Mouse (Mus musculus): ENCODE results near the gene Wbp2.

The Wbp2 gene

DNA sequence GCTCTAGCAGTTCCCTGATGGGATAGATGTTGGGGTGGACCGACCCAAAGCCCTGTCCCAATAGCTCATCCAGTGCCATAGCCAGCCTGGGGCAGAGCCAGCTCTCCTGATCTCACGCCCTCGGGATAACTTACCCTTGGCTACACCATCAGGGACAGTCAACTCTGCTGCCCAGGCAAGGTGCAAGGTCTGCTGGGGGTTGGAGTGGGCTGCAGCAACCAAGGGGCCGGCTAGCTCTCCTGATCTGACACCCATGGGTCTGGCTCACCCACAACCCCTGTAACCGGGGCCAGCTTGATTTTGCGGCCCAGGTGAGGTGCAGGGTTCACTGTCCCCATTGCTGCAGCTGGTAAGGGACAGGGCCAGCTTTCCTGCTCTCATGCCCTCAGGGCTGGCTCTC lies 4.8 kb upstream of the Wbp2 start:
- in situ Hi-C loops (cut with MboI; ENCODE audit: low sequenced_read_pairs) = no loop called here

- in situ Hi-C loops (cut with MboI; ENCODE audit: low sequenced_read_pairs) = no loop called here
Measured at GRCm38 (mm10) chr11:116089545-116089944, 2.8 kb upstream of the Wbp2 start.

DNA sequence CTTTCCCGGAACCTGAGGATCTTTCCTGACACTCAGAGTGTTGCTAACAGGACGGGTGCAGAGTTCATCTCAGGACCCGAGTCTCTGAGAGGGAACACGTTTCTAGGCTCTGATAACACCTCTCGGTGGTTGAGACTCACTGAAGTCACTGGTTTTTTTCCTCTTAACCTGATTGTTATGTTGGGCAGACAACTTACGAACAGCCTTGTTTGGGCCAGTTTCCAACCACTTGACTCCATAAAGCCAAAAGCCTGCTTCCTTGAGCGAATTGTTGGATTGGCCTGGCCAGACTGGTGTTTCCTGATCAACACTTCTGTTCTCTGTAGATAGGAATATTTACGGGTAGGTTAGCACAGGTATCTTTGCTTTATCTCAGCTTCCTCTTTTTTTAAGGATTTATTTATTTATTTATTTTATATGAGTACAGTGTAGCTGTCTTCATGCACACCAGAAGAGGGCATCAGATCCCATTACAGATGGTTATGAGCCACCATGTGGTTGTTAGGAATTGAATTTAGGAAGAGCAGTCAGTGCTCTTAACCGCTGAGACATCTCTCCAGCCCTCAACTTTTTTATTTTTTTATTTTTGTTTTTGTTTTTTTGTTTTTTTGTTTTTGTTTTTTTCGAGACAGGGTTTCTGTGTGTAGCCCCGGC lies 2.1 kb upstream of the Wbp2 start:
- in situ Hi-C loops (cut with MboI; ENCODE audit: low sequenced_read_pairs) = no loop called here

GRCm38 (mm10) chr11:116088188-116088587 lies 1.4 kb upstream of the Wbp2 start:
- in situ Hi-C loops (cut with MboI; ENCODE audit: low sequenced_read_pairs) = no loop called here

- in situ Hi-C loops (cut with MboI; ENCODE audit: low sequenced_read_pairs) = no loop called here
Measured at GRCm38 (mm10) chr11:116087194-116088130, 667 bp upstream of the Wbp2 start.

GRCm38 (mm10) chr11:116084166-116084565 lies 2.6 kb downstream of the Wbp2 start:
- in situ Hi-C loops (cut with MboI; ENCODE audit: low sequenced_read_pairs) = no loop called here

DNA sequence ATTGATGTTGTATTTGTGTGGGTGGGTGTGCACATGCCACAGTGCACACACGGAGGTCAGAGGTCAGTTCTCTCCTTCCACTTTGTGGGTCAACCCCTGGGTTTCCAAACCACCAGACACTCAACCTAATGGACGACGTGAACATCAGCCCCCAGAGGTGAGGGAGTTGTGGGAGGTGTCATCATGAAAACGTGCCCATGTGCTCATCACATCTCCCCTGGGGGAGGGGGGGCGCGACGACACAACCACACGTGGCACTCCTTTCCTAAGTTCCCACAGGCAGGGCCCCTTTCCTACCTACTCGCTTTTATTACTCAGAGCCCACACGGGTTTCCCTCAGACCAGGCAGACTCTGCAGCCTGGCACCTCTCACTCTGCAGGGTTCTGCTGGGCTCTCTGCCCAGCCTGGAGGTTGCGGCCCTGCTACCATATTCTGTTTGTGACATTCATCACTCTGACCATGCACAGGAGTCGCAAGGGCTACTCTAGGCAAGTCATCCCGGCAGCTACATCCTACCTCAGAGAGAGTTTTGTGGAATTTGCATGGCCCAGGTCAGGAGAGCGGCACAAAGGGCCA lies 3.6 kb downstream of the Wbp2 start:
- in situ Hi-C loops (cut with MboI; ENCODE audit: low sequenced_read_pairs) = no loop called here

GRCm38 (mm10) chr11:116081081-116081480 lies 5.7 kb downstream of the Wbp2 start:
- in situ Hi-C loops (cut with MboI; ENCODE audit: low sequenced_read_pairs) = no loop called here

DNA sequence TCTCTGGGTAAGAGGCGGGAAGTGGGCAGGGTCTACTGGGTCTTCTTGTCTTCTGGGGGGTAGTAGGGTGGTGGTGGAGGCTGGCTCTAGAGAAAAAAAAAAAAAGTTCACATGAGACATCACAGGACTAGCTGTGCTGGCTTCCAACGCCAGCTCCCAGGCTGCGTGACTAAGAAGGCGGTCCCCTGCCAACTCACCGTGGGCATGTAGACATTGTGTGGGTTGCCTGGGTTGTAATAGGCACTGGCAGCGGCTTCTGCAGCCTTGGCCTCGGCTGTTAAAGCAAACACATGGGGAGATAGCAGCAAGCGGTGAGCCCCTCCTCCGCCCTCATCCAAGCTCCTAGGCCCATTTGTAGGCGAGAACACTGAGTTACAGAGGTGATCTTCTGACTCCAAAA lies 7.3 kb downstream of the Wbp2 start:
- in situ Hi-C loops (cut with MboI; ENCODE audit: low sequenced_read_pairs) = no loop called here

GRCm38 (mm10) chr11:116078676-116079320 lies 8.0 kb downstream of the Wbp2 start:
- in situ Hi-C loops (cut with MboI; ENCODE audit: low sequenced_read_pairs) = no loop called here

DNA sequence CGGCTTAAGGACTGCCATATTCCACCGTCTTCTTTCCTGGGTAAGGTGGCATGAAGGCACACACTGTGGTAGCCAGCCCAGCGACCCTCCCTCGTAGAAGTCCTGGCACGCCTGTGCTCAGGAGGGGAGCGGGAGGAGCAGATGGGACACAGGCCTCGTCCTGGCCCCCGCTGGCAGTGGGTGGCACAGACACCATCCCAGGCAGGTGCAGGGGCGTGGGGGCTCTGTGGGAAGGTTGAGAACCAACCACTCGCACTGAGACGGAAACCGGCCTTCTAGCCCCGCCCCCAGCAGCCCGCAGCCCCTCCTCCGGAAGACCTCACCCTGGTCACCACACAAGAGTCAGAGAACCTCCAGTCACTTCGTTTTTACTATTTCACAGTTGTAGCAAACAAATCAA lies 8.6 kb downstream of the Wbp2 start:
- in situ Hi-C loops (cut with MboI; ENCODE audit: low sequenced_read_pairs) = no loop called here

GRCm38 (mm10) chr11:116077446-116078204 lies 9.2 kb downstream of the Wbp2 start, which contains the start of gene Unc13d:
Unc13d (minus strand) TSS chr11:116077961.
- in situ Hi-C loops (cut with MboI; ENCODE audit: low sequenced_read_pairs) = no loop called here

- in situ Hi-C loops (cut with MboI; ENCODE audit: low sequenced_read_pairs) = no loop called here
Measured at GRCm38 (mm10) chr11:116076836-116077235, 10.0 kb downstream of the Wbp2 start.

DNA sequence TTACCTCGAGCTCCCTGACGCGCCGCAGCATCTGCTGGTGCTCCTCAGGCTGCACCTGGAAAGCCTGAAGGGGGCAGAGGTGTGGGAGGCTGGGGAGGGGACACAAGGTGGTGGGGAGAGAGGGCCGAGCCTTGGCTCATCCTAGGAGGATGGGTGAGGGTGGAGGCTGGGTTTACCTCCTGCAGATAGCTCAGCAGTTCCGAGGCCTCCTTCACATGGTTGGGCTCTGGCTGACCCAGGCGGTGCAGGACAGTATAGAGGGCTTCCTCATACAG lies 10.6 kb downstream of the Wbp2 start:
- in situ Hi-C loops (cut with MboI; ENCODE audit: low sequenced_read_pairs) = no loop called here

DNA sequence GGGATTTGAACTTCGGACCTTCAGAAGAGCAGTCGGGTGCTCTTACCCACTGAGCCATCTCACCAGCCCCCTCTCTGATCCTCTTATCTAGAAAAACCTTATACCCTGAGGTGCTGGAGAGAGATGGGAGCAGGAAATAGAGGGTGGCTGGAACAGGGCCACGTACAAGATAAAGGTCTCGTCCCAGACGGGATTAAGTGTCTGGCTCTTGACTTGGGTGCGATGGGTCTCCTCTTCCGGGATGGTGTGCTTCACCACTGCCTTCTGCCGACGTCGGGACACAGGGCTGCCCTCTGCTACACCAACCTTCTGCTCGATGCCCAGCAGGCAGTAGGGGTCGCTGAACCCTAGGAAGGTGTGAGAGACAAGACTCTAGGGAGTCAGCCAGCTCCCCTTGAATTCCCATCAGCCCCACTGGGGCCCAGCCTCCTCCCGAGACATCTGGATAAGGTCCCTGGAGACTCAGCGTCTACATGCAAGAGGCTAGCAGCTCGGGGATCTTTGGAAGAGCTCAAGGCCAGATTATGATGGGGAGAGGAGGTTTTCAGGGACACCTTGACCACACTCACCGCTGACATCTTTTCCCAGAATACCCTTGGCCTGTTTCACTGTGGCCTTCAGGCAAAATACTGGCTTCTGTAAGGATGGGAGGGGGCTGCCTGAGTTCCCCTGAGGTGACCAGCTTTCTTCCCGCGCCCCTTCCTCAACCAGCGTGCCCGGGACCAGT lies 11.1 kb downstream of the Wbp2 start:
- in situ Hi-C loops (cut with MboI; ENCODE audit: low sequenced_read_pairs) = no loop called here

DNA sequence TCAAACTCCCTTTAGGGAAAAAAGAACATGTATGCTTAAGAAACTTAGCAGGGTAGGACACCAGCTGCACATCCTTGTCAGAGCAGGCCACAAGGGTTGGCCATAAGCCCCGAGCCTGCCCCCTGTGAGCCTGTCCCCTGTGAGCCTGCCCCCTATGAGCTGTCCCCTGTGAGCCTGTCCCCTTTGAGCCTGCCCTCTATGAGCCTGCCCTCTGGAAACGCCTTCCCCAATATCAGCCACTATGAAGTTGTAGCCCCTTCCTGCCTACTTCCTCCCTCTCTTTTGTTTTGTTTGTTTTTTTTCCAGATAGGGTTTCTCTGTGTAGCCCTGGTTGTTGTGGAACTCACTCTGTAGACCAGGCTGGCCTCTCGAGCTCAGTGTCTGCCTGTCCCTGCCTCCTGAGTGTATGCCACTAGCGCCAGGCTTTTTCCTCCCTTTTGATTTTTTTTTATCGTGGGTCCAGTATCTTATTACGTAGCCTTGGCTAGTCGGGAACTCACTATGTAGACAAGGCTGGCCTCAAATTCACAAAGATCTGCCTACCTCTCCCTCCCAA lies 12.3 kb downstream of the Wbp2 start:
- in situ Hi-C loops (cut with MboI; ENCODE audit: low sequenced_read_pairs) = no loop called here

DNA sequence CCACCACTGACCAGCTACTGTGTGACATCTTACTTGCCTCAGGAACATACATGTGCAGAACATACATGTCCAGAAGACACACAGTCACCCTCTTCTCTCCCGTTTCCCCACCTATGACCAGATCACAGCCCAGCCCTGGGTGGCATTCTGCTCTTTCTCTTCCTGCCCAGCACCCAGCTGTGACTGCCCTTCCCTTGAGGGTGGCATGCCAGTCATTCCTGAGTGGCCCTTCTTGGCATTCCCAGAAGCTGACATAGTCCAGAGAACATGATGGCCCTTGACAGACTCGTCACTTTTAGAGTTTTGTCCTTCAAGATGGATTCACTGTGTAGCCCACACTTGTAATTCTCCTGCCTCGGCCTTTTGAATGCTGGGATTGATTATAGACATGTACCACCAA lies 14.2 kb downstream of the Wbp2 start:
- in situ Hi-C loops (cut with MboI; ENCODE audit: low sequenced_read_pairs) = no loop called here

GRCm38 (mm10) chr11:116071510-116071909 lies 15.3 kb downstream of the Wbp2 start:
- in situ Hi-C loops (cut with MboI; ENCODE audit: low sequenced_read_pairs) = no loop called here

GRCm38 (mm10) chr11:116065345-116065744 lies 21.4 kb downstream of the Wbp2 start:
- in situ Hi-C loops (cut with MboI; ENCODE audit: low sequenced_read_pairs) = no loop called here

Data from CH12F3 (cell line).